8 mouse cellular contexts compared by ENCODE assay signal in the genomic region with DNA sequence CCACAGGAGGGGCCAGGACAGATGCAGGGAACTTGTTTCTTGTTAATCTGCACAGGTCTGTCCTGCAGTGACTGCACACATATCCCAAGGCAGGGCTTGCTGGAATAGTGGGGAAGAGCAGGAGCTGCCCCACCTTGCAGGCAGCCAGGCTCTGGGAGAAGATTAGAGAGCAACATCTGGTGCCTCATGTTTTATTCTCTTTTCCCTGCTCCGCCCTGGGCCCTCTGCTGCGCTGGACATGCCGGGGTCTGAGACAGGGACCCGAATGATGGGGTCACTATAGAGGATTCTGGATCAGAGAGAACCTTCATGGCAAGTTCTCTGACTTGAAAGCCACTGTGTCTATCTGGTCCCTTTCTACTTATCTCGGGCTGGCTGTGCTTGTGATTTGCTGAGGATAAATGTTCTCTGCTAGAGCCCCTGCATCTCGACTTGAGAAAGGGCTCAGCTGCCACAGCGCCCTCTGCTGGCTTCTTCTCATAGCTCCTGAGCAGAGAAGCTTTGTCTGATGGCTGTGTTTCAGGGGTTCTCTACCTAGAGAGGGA.
DNase-seq lines count a peak whose midpoint lies in the region; ATAC-seq and TF ChIP-seq lines count a peak whose summit lies in the region.

No protein-coding gene starts in this region.

- no peak overlapping the region for H3K4me3 ChIP-seq in heart, postnatal 0 days (ENCODE audit: low read depth, low read length)
- H3K4me3 ChIP-seq in liver, embryonic 14.5 days (ENCODE audit: insufficient read depth in 1 of 2, low read depth in 2 of 2, low read length in 2 of 2) = no peak overlapping the region
- no peak overlapping the region for H3K4me3 ChIP-seq in neural tube, embryonic 15.5 days (replicated peaks)
- no peak overlapping the region for H3K4me3 ChIP-seq in thymus, adult 2 months (ENCODE audit: control insufficient read depth, insufficient read depth, low read length)

- 57% methylated on average over 7 of the region's 7 CpGs for WGBS in heart, postnatal 0 days
- WGBS in liver, embryonic 14.5 days (ENCODE audit: insufficient replicate concordance) = 42% methylated on average over 7 of the region's 7 CpGs
- 40% methylated on average over 7 of the region's 7 CpGs for WGBS in neural tube, embryonic 15.5 days
- 55% methylated on average over 7 of the region's 7 CpGs for WGBS in thymus, adult 2 months

- H3K4me2 ChIP-seq in heart, postnatal 0 days (ENCODE audit: low read depth, low read length) = no peak overlapping the region
- H3K4me2 ChIP-seq in liver, embryonic 14.5 days (ENCODE audit: low read depth) = no peak overlapping the region
- no peak overlapping the region for H3K4me2 ChIP-seq in neural tube, embryonic 15.5 days

- peak; percentile 87 for DNase-seq in ES-CJ7 (ENCODE audit: low read depth, low spot score)
- DNase-seq in brain, embryonic 14.5 days (ENCODE audit: low read depth) = peak; percentile 95
- DNase-seq in heart, postnatal 0 days (ENCODE audit: low spot score) = peak; percentile 39
- peak; percentile 55 to 78 for DNase-seq in kidney, postnatal 25 days
- peak; percentile 9 to 22 (median 22) for DNase-seq in liver, embryonic 14.5 days (ENCODE audit: low read depth in 3 of 3, low spot score in 3 of 3)
- DNase-seq in thymus, adult 2 months = peak; percentile 52

- no peak overlapping the region for H3K9ac ChIP-seq in heart, postnatal 0 days (replicated peaks; ENCODE audit: low read depth, low read length)
- H3K9ac ChIP-seq in liver, embryonic 14.5 days (replicated peaks) = no peak overlapping the region
- no peak overlapping the region for H3K9ac ChIP-seq in neural tube, embryonic 15.5 days (replicated peaks)

- H3K9me3 ChIP-seq in heart, postnatal 0 days (replicated peaks; ENCODE audit: control insufficient read depth, low read length) = no peaks in the 10 kb centered on the region
- no peaks in the 10 kb centered on the region for H3K9me3 ChIP-seq in liver, embryonic 14.5 days (ENCODE audit: control insufficient read depth, low read length)
- no peaks in the 10 kb centered on the region for H3K9me3 ChIP-seq in neural tube, embryonic 15.5 days (replicated peaks)

- peak; percentile 92 for TF ChIP-seq CTCF in brain, embryonic 14.5 days (IDR thresholded peaks at IDR 0.05; ENCODE audit: borderline replicate concordance, extremely low read depth, insufficient read depth, insufficient read length)
- TF ChIP-seq CTCF in heart, postnatal 0 days (IDR thresholded peaks at IDR 0.05; ENCODE audit: low read depth) = peak; percentile 79
- peak; percentile 80 for TF ChIP-seq CTCF in liver, embryonic 14.5 days (IDR thresholded peaks at IDR 0.05; ENCODE audit: low read depth)
- peak; percentile 23; the same call in 1 of the 2 replicates for TF ChIP-seq CTCF in thymus, adult 2 months (IDR thresholded peaks at IDR 0.05; ENCODE audit: borderline replicate concordance, control insufficient read depth, extremely low read depth, insufficient read depth, low read length, poor library complexity)

- no peaks in the 10 kb centered on the region for H3K27me3 ChIP-seq in heart, postnatal 0 days (ENCODE audit: control insufficient read depth, insufficient read depth, low read length)
- no peaks in the 10 kb centered on the region for H3K27me3 ChIP-seq in liver, embryonic 14.5 days (ENCODE audit: control insufficient read depth, insufficient read depth, low read length)
- H3K27me3 ChIP-seq in neural tube, embryonic 15.5 days (replicated peaks) = no peaks in the 10 kb centered on the region
- no peaks in the 10 kb centered on the region for H3K27me3 ChIP-seq in thymus, adult 2 months (ENCODE audit: control insufficient read depth, insufficient read depth, low read length)

- TF ChIP-seq EP300 in heart, postnatal 0 days (IDR thresholded peaks at IDR 0.05; ENCODE audit: low read depth) = no peak
- no peak for TF ChIP-seq EP300 in liver, embryonic 14.5 days (IDR thresholded peaks at IDR 0.05; ENCODE audit: low read depth)

- no peaks in the 10 kb centered on the region for H3K4me1 ChIP-seq in heart, postnatal 0 days (ENCODE audit: control insufficient read depth, insufficient read depth)
- H3K4me1 ChIP-seq in liver, embryonic 14.5 days (replicated peaks; ENCODE audit: control insufficient read depth in 2 of 2, insufficient read depth in 2 of 2, low read length in 1 of 2) = no peaks in the 10 kb centered on the region
- H3K4me1 ChIP-seq in neural tube, embryonic 15.5 days = peaks cover 15% of the 10 kb centered on the region
- H3K4me1 ChIP-seq in thymus, adult 2 months (replicated peaks; ENCODE audit: control insufficient read depth, insufficient read depth, low read length) = no peaks in the 10 kb centered on the region

- no peaks in the 10 kb centered on the region for H3K36me3 ChIP-seq in heart, postnatal 0 days (replicated peaks; ENCODE audit: control insufficient read depth, insufficient read depth, low read length)
- no peaks in the 10 kb centered on the region for H3K36me3 ChIP-seq in liver, embryonic 14.5 days (replicated peaks; ENCODE audit: control insufficient read depth, insufficient read depth, low read depth)
- no peaks in the 10 kb centered on the region for H3K36me3 ChIP-seq in neural tube, embryonic 15.5 days
- no peaks in the 10 kb centered on the region for H3K36me3 ChIP-seq in thymus, adult 2 months (ENCODE audit: control insufficient read depth, insufficient read depth, low read length)

- peak; percentile 36; the same call in 1 of the 2 replicates for ATAC-seq in erythroblast, adult 5-6 weeks (replicated peaks; ENCODE audit: low FRiP score, poor library complexity, severe bottlenecking)
- ATAC-seq in heart, postnatal 0 days (ENCODE audit: insufficient read depth, low read depth) = no peak
- no peak for ATAC-seq in liver, embryonic 14.5 days (ENCODE audit: insufficient read depth)
- ATAC-seq in neural tube, embryonic 15.5 days (ENCODE audit: low FRiP score) = peak; percentile 90

- TF ChIP-seq POLR2A in brain, embryonic 14.5 days (IDR thresholded peaks at IDR 0.05; ENCODE audit: borderline replicate concordance, extremely low read depth, insufficient read depth, insufficient read length, poor library complexity, severe bottlenecking) = no peak
- no peak for TF ChIP-seq POLR2A in thymus, adult 2 months (IDR thresholded peaks at IDR 0.05; ENCODE audit: control insufficient read depth, extremely low read depth, insufficient read depth, low read length, poor library complexity)

- H3K27ac ChIP-seq in heart, postnatal 0 days (ENCODE audit: low read depth) = no peak overlapping the region
- H3K27ac ChIP-seq in liver, embryonic 14.5 days = no peak overlapping the region
- 0 out of 2 replicates have a peak overlapping the region, but pooled peaks have one; percentile 18 for H3K27ac ChIP-seq in neural tube, embryonic 15.5 days (replicated peaks)
- H3K27ac ChIP-seq in thymus, adult 2 months (ENCODE audit: control insufficient read depth, insufficient read depth, low read length) = no peak overlapping the region

Comparison
In these comparisons a context has a peak if more than half of its experiments do, and no peak if none do; other contexts are left out.
1. DNase-seq: peak in every context shown above with its lines; median percentile 95 in brain, embryonic 14.5 days; 87 in ES-CJ7; 66 in kidney, postnatal 25 days; 52 in thymus, adult 2 months; 39 in heart, postnatal 0 days; 22 in liver, embryonic 14.5 days.
2. CTCF ChIP-seq: peak in every context shown above with its lines; median percentile 92 in brain, embryonic 14.5 days; 80 in liver, embryonic 14.5 days; 79 in heart, postnatal 0 days; 23 in thymus, adult 2 months.
3. ATAC-seq: peak in erythroblast, adult 5-6 weeks (single experiment) and neural tube, embryonic 15.5 days (single experiment); none in heart, postnatal 0 days (single experiment) and liver, embryonic 14.5 days (single experiment).